Mouse (Mus musculus) CH12.LX (cell line): ENCODE measurements around the gene Mipep.

Experiments used
- CTCF ChIP-seq, 2 experiments: IDR thresholded peaks in 1 of 2; conservative IDR thresholded peaks in 1 of 2; 2 replicates each; pipeline ENCODE4 v1.5.1; 2011 to 2012; ENCODE audit warnings: low read depth in 2 of 2, low read length in 2 of 2, improper control_type of control experiment in 1 of 2, inconsistent platforms in 1 of 2, mild to moderate bottlenecking in 1 of 2, moderate library complexity in 1 of 2
- HCFC1 ChIP-seq: IDR thresholded peaks from 2 replicates; pipeline ENCODE4 v1.6.1; 2012; ENCODE audit warnings: low read depth, mild to moderate bottlenecking, inconsistent platforms, low read length, improper control_type of control experiment
- IRF4 ChIP-seq: IDR thresholded peaks from 2 replicates; pipeline ENCODE4 v1.6.1; 2014; ENCODE audit warnings: low read depth, mild to moderate bottlenecking, inconsistent platforms, low read length, improper control_type of control experiment
- MAFK ChIP-seq: IDR thresholded peaks from 2 replicates; pipeline ENCODE4 v1.6.1; 2011; ENCODE audit warnings: low read length, improper control_type of control experiment; ENCODE audit not compliant: insufficient replicate concordance
- MAX ChIP-seq: IDR thresholded peaks from 2 replicates; pipeline ENCODE4 v1.6.1; 2011; ENCODE audit warnings: low read length, improper control_type of control experiment
- POLR2A ChIP-seq: IDR thresholded peaks from 2 replicates; pipeline ENCODE4 v1.6.1; 2011; ENCODE audit warnings: low read depth, mild to moderate bottlenecking, improper control_type of control experiment, low read length
- POLR2AphosphoS2 ChIP-seq: IDR thresholded peaks from 2 replicates; pipeline ENCODE4 v1.6.1; 2011; ENCODE audit warnings: low read depth, low read length, improper control_type of control experiment
- ZKSCAN1 ChIP-seq: IDR thresholded peaks from 2 replicates; pipeline ENCODE4 v1.6.1; 2012; ENCODE audit warnings: low read depth, inconsistent platforms, low read length, improper control_type of control experiment, borderline replicate concordance

DNA sequence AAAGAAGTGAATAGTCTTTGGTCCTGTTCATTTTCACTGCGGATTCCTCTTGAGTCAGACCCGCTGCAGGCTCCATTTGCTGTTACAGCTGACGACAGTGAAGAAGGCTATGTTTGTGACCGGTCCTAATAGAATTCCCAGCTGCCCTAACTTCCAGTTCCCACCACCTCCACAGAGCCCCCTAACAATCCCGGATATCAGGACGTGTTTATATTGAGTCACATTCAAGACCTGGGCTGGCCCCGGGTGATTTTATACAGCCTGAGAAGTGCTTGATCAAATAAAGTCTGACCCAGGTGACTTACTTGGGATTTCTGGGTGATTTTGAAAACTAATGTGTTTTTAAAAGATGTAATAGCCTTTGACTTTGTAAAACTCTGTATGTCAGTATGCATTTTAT, 21.6 kb upstream of the Mipep start:
- no peak for TF ChIP-seq MAX
- TF ChIP-seq POLR2A = no peak
- no peak for TF ChIP-seq MAFK
- TF ChIP-seq IRF4 = no peak
- TF ChIP-seq CTCF (conservative IDR thresholded peaks at IDR 0.05 in 1 of 2, IDR thresholded peaks at IDR 0.05 in 1 of 2; ENCODE audit: low read depth in 2 of 2, low read length in 2 of 2) = no peak
- TF ChIP-seq HCFC1 = no peak
- TF ChIP-seq ZKSCAN1 = no peak
- no peak for TF ChIP-seq POLR2AphosphoS2
